Mouse (Mus musculus): ENCODE results near the gene Gpank1. TPM values are rescaled to one million over a fixed set of nuclear protein-coding genes. Genes with fewer than 3 reads are reported as not detected.

Gpank1 gene
- polyA plus RNA-seq, 2 experiments: 15.1 to 17.5 TPM

- DNase-seq (ENCODE audit: low spot score) (no peak), ATAC-seq (ENCODE audit: low FRiP score, low read depth) (no peak)
- Histone ChIP-seq H3K4me1 (ENCODE audit: control insufficient read depth, insufficient read depth, low read length) (peaks cover 16% of the 10 kb centered on the region), H3K9me3 (ENCODE audit: control insufficient read depth, low read length) (no peaks in the 10 kb centered on the region), H3K36me3 (ENCODE audit: control insufficient read depth, insufficient read depth, low read length) (peaks cover 25% of the 10 kb centered on the region), H3K4me3 (replicated peaks; ENCODE audit: low read length) (peak overlapping the region; percentile 62), H3K4me2 (replicated peaks; ENCODE audit: low read depth, low read length, severe bottlenecking) (peak overlapping the region; percentile 84), H3K27ac (replicated peaks; ENCODE audit: low read depth, low read length) (peak overlapping the region; percentile 74), H3K27me3 (ENCODE audit: control insufficient read depth, insufficient read depth, low read length) (no peaks in the 10 kb centered on the region), H3K9ac (ENCODE audit: low read depth, low read length, severe bottlenecking) (peak overlapping the region; percentile 77)
- 25% methylated on average over 6 of the region's 6 CpGs for WGBS
- no peak for TF ChIP-seq POLR2A (IDR thresholded peaks at IDR 0.05; ENCODE audit: borderline replicate concordance, extremely low read depth, insufficient read depth, insufficient read length)
These were observed 4.3 kb downstream of the Gpank1 start for GRCm38 (mm10) chr17:35125578-35125977.

- Histone ChIP-seq H3K4me2 (replicated peaks; ENCODE audit: low read depth, low read length, severe bottlenecking) (peak within 1 kb of the TSS; percentile 84), H3K4me1 (ENCODE audit: control insufficient read depth, insufficient read depth, low read length) (peaks cover 16% of the 10 kb centered on the region), H3K4me3 (replicated peaks; ENCODE audit: low read length) (peak within 1 kb of the TSS; percentile 62), H3K36me3 (ENCODE audit: control insufficient read depth, insufficient read depth, low read length) (peaks cover 25% of the 10 kb centered on the region), H3K27ac (replicated peaks; ENCODE audit: low read depth, low read length) (peak within 1 kb of the TSS; percentile 74), H3K9me3 (ENCODE audit: control insufficient read depth, low read length) (no peaks in the 10 kb centered on the region), H3K27me3 (ENCODE audit: control insufficient read depth, insufficient read depth, low read length) (no peaks in the 10 kb centered on the region), H3K9ac (ENCODE audit: low read depth, low read length, severe bottlenecking) (peak within 1 kb of the TSS; percentile 77)
- peak; percentile 62; the same call in 1 of the 2 replicates for TF ChIP-seq POLR2A (IDR thresholded peaks at IDR 0.05; ENCODE audit: borderline replicate concordance, extremely low read depth, insufficient read depth, insufficient read length)
- under 1% methylated on average over 24 of the region's 36 CpGs for WGBS
- ATAC-seq (ENCODE audit: low FRiP score, low read depth) (peak; percentile 60), DNase-seq (ENCODE audit: low spot score) (peak; percentile 66)
These were observed 5.0 kb downstream of the Gpank1 start, which contains the start of gene D17H6S53E for GRCm38 (mm10) chr17:35126206-35126611. Gene D17H6S53E, plus strand, starts transcription at chr17:35126373.

GRCm38 (mm10) chr17:35127017-35127416 lies 5.8 kb downstream of the Gpank1 start:
- Histone ChIP-seq H3K27me3 (ENCODE audit: control insufficient read depth, insufficient read depth, low read length) (no peaks in the 10 kb centered on the region), H3K4me2 (replicated peaks; ENCODE audit: low read depth, low read length, severe bottlenecking) (peak overlapping the region; percentile 84), H3K9ac (ENCODE audit: low read depth, low read length, severe bottlenecking) (peak overlapping the region; percentile 77), H3K4me3 (replicated peaks; ENCODE audit: low read length) (peak overlapping the region; percentile 62), H3K4me1 (ENCODE audit: control insufficient read depth, insufficient read depth, low read length) (peaks cover 16% of the 10 kb centered on the region), H3K9me3 (ENCODE audit: control insufficient read depth, low read length) (no peaks in the 10 kb centered on the region), H3K36me3 (ENCODE audit: control insufficient read depth, insufficient read depth, low read length) (peaks cover 25% of the 10 kb centered on the region), H3K27ac (replicated peaks; ENCODE audit: low read depth, low read length) (no peak overlapping the region)
- no peak for ATAC-seq (ENCODE audit: low FRiP score, low read depth)
- TF ChIP-seq POLR2A (IDR thresholded peaks at IDR 0.05; ENCODE audit: borderline replicate concordance, extremely low read depth, insufficient read depth, insufficient read length): no peak
- DNase-seq (ENCODE audit: low spot score): no peak
- WGBS: 69% methylated on average over 13 of the region's 13 CpGs

- DNase-seq (ENCODE audit: low spot score) (no peak), ATAC-seq (ENCODE audit: low FRiP score, low read depth) (no peak)
- Histone ChIP-seq H3K27ac (replicated peaks; ENCODE audit: low read depth, low read length) (no peak overlapping the region), H3K9me3 (ENCODE audit: control insufficient read depth, low read length) (no peaks in the 10 kb centered on the region), H3K9ac (ENCODE audit: low read depth, low read length, severe bottlenecking) (no peak overlapping the region), H3K27me3 (ENCODE audit: control insufficient read depth, insufficient read depth, low read length) (no peaks in the 10 kb centered on the region), H3K4me1 (ENCODE audit: control insufficient read depth, insufficient read depth, low read length) (peaks cover 16% of the 10 kb centered on the region), H3K36me3 (ENCODE audit: control insufficient read depth, insufficient read depth, low read length) (peaks cover 20% of the 10 kb centered on the region), H3K4me3 (replicated peaks; ENCODE audit: low read length) (no peak overlapping the region), H3K4me2 (replicated peaks; ENCODE audit: low read depth, low read length, severe bottlenecking) (no peak overlapping the region)
- WGBS: 65% methylated on average over 11 of the region's 11 CpGs
- TF ChIP-seq POLR2A (IDR thresholded peaks at IDR 0.05; ENCODE audit: borderline replicate concordance, extremely low read depth, insufficient read depth, insufficient read length): no peak
These were observed 7.7 kb downstream of the Gpank1 start for GRCm38 (mm10) chr17:35128996-35129395.

GRCm38 (mm10) chr17:35131038-35131437 lies 9.8 kb downstream of the Gpank1 start:
- WGBS: 86% methylated on average over 8 of the region's 8 CpGs
- Histone ChIP-seq H3K27ac (replicated peaks; ENCODE audit: low read depth, low read length) (no peak overlapping the region), H3K4me1 (ENCODE audit: control insufficient read depth, insufficient read depth, low read length) (peaks cover 11% of the 10 kb centered on the region), H3K9ac (ENCODE audit: low read depth, low read length, severe bottlenecking) (no peak overlapping the region), H3K4me3 (replicated peaks; ENCODE audit: low read length) (no peak overlapping the region), H3K36me3 (ENCODE audit: control insufficient read depth, insufficient read depth, low read length) (peaks cover 16% of the 10 kb centered on the region), H3K4me2 (replicated peaks; ENCODE audit: low read depth, low read length, severe bottlenecking) (no peak overlapping the region), H3K9me3 (ENCODE audit: control insufficient read depth, low read length) (no peaks in the 10 kb centered on the region), H3K27me3 (ENCODE audit: control insufficient read depth, insufficient read depth, low read length) (no peaks in the 10 kb centered on the region)
- no peak for ATAC-seq (ENCODE audit: low FRiP score, low read depth)
- no peak for TF ChIP-seq POLR2A (IDR thresholded peaks at IDR 0.05; ENCODE audit: borderline replicate concordance, extremely low read depth, insufficient read depth, insufficient read length)
- DNase-seq (ENCODE audit: low spot score): no peak
